Mouse (Mus musculus) gastrocnemius, adult 2 months (tissue): ENCODE measurements around the gene Rapgef4. TPM values are rescaled to one million over a fixed set of nuclear protein-coding genes. Genes with fewer than 3 reads are reported as not detected.

Experiments used
- DNase-seq: peaks from one replicate; pipeline ENCODE4 v3.0.0; 2022
- H3K27ac ChIP-seq: fragments of 200-600 bp; 2 replicates; pipeline ENCODE4 v1.8.1; 2022; ENCODE audit warnings: mild to moderate bottlenecking
- H3K4me3 ChIP-seq: fragments of 200-600 bp; 2 replicates; pipeline ENCODE4 v1.8.1; 2022; ENCODE audit warnings: mild to moderate bottlenecking, moderate library complexity
- CTCF ChIP-seq: fragments of 200-600 bp; IDR thresholded peaks from 2 replicates; pipeline ENCODE4 v1.8.1; 2022; ENCODE audit warnings: antibody characterized with exemption, mild to moderate bottlenecking, moderate library complexity
- intact Hi-C: fragments of 180-260 bp; cut with DNase I; formaldehyde crosslinking; loops from one replicate; pipeline ENCODE4 v1.15.1; 2025
- total RNA-seq, 2 experiments: library from RNA; stranded (reverse); gene quantifications; 2 replicates each; pipeline ENCODE4 v1.2.3; 2021

The Rapgef4 gene
- total RNA-seq, 2 experiments from 2014 or later: 1.8 to 3.2 TPM

GRCm38 (mm10) chr2:72021845-72022244 is 40.8 kb downstream of the Rapgef4 start:
- Histone ChIP-seq H3K4me3 (no peak overlapping the region), H3K27ac (no peak overlapping the region)
- DNase-seq: peak; percentile 69
- no peak for TF ChIP-seq CTCF
- intact Hi-C loops: no loop called here

- Histone ChIP-seq H3K27ac (no peak overlapping the region), H3K4me3 (no peak overlapping the region)
- no peak for TF ChIP-seq CTCF
- intact Hi-C loops: no loop called here
- no peak for DNase-seq
Observed at GRCm38 (mm10) chr2:72023791-72024190, 42.8 kb downstream of the Rapgef4 start.

- no peak for TF ChIP-seq CTCF
- intact Hi-C loops: no loop called here
- Histone ChIP-seq H3K4me3 (no peak overlapping the region), H3K27ac (no peak overlapping the region)
- DNase-seq: no peak
Observed at GRCm38 (mm10) chr2:72025660-72026059, 44.6 kb downstream of the Rapgef4 start.

GRCm38 (mm10) chr2:72026506-72026905 is 45.5 kb downstream of the Rapgef4 start:
- no peak overlapping the region for H3K4me3 ChIP-seq
- TF ChIP-seq CTCF: no peak
- intact Hi-C loops: no loop called here
- DNase-seq: no peak
- H3K27ac ChIP-seq: no peak overlapping the region

- no peak overlapping the region for H3K4me3 ChIP-seq
- no peak overlapping the region for H3K27ac ChIP-seq
- intact Hi-C loops: no loop called here
- no peak for TF ChIP-seq CTCF
- no peak for DNase-seq
Observed at GRCm38 (mm10) chr2:72029081-72029480, 48.0 kb downstream of the Rapgef4 start.

GRCm38 (mm10) chr2:72029586-72030144 is 48.6 kb downstream of the Rapgef4 start:
- Histone ChIP-seq H3K4me3 (no peak overlapping the region), H3K27ac (no peak overlapping the region)
- DNase-seq: no peak
- TF ChIP-seq CTCF: no peak
- intact Hi-C loops: loop anchor here (10.0 kb wide), 1 partner anchor 1255 kb away; no protein-coding TSS in a partner anchor

GRCm38 (mm10) chr2:72031717-72032116 is 50.7 kb downstream of the Rapgef4 start:
- TF ChIP-seq CTCF: no peak
- no peak overlapping the region for H3K4me3 ChIP-seq
- DNase-seq: no peak
- intact Hi-C loops: loop anchor here (10.0 kb wide), 1 partner anchor 1253 kb away; no protein-coding TSS in a partner anchor
- H3K27ac ChIP-seq: no peak overlapping the region

GRCm38 (mm10) chr2:72035616-72036015 is 54.6 kb downstream of the Rapgef4 start:
- TF ChIP-seq CTCF: peak; percentile 60
- intact Hi-C loops: loop anchor here (10.0 kb wide), 1 partner anchor 1249 kb away; no protein-coding TSS in a partner anchor
- Histone ChIP-seq H3K4me3 (no peak overlapping the region), H3K27ac (no peak overlapping the region)
- DNase-seq: peak; percentile 44

GRCm38 (mm10) chr2:72037357-72037756 is 56.3 kb downstream of the Rapgef4 start:
- no peak for TF ChIP-seq CTCF
- Histone ChIP-seq H3K27ac (no peak overlapping the region), H3K4me3 (no peak overlapping the region)
- DNase-seq: no peak
- intact Hi-C loops: loop anchor here (10.0 kb wide), 1 partner anchor 1247 kb away; no protein-coding TSS in a partner anchor

- Histone ChIP-seq H3K4me3 (peak overlapping the region; percentile 68), H3K27ac (peak overlapping the region; percentile 82)
- peak; percentile 94 for TF ChIP-seq CTCF
- peak; percentile 82 for DNase-seq
- intact Hi-C loops: loop anchor here (1.0 to 10.0 kb wide), 3 partner anchors 111 to 1247 kb away; no protein-coding TSS in a partner anchor
Observed at GRCm38 (mm10) chr2:72038235-72038634, 57.2 kb downstream of the Rapgef4 start.

GRCm38 (mm10) chr2:72038651-72039251 is 57.7 kb downstream of the Rapgef4 start:
- TF ChIP-seq CTCF: no peak
- intact Hi-C loops: loop anchor here (1.0 to 10.0 kb wide), 3 partner anchors 111 to 1246 kb away; no protein-coding TSS in a partner anchor
- peak; percentile 63 for DNase-seq
- peak overlapping the region; percentile 82 for H3K27ac ChIP-seq
- H3K4me3 ChIP-seq: peak overlapping the region; percentile 68

- no peak for TF ChIP-seq CTCF
- no peak for DNase-seq
Observed at GRCm38 (mm10) chr2:72039522-72040045, 58.5 kb downstream of the Rapgef4 start.

GRCm38 (mm10) chr2:72041087-72041486 is 60.0 kb downstream of the Rapgef4 start:
- TF ChIP-seq CTCF: no peak
- no peak overlapping the region for H3K4me3 ChIP-seq
- no peak for DNase-seq
- H3K27ac ChIP-seq: no peak overlapping the region
- intact Hi-C loops: no loop called here

More at GRCm38 (mm10) chr2:72039522-72040045, 58.5 kb downstream of the Rapgef4 start:
- intact Hi-C loops: loop anchor here (10.0 kb wide), 1 partner anchor 1245 kb away; no protein-coding TSS in a partner anchor
- Histone ChIP-seq H3K27ac (peak overlapping the region; percentile 82), H3K4me3 (no peak overlapping the region)
